Mouse (Mus musculus): ENCODE data around the gene Ccdc57.

GRCm38 (mm10) chr11:120833555-120834280, 99.0 kb downstream of the Ccdc57 start:
- TF ChIP-seq CTCF (IDR thresholded peaks at IDR 0.05; ENCODE audit: low read depth) (no peak), EP300 (IDR thresholded peaks at IDR 0.05; ENCODE audit: low read depth) (no peak; the same call in 1 of the 2 replicates)
